Mouse (Mus musculus): ENCODE measurements around the gene B4galt5.

GRCm38 (mm10) chr2:167265806-167266205 is 83.2 kb downstream of the B4galt5 start:
- no peak for TF ChIP-seq CTCF (IDR thresholded peaks at IDR 0.05; ENCODE audit: borderline replicate concordance, insufficient read depth, low read depth, low read length)
- no peak for TF ChIP-seq POLR2A (IDR thresholded peaks at IDR 0.05; ENCODE audit: borderline replicate concordance, insufficient read depth, low read length)
